21 mouse cellular contexts compared by ENCODE assay signal in the genomic region with DNA sequence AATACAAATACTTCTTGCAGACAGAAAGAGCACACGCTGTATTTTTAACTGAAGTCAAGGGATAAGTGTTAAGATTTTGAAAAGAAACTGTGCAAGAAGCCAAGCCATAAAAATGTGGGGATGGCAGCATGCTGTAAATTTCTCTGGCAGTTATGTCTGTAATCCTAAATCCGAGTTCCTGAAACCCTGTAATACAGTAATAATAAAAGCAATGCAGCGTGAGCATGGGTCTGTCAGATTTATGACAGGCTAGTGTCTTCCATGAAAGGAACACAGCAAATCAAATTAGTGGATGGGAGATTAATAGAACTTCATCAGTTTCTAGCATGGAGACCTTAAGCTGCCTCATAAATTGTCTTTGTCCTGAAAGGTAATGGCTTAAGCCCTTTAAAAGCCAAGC.
DNase-seq lines count a peak whose midpoint lies in the region; ATAC-seq and TF ChIP-seq lines count a peak whose summit lies in the region.
"Had no signal": no experiment of that assay in that cellular context is flagged by ENCODE, and none has a peak within 500 bp of the region (broad histone marks: within the 10 kb centered on the region; RNA-seq: fewer than 3 reads in every experiment).

No protein-coding gene starts in this region.

- 68% methylated on average over 3 of the region's 3 CpGs for WGBS in forebrain, postnatal 0 days
- 88% methylated on average over 3 of the region's 3 CpGs for WGBS in forebrain, embryonic 12.5 days
- 26% methylated on average over 3 of the region's 3 CpGs for WGBS in kidney, embryonic 16.5 days
- 35% methylated on average over 3 of the region's 3 CpGs for WGBS in neural tube, embryonic 13.5 days
- WGBS in liver, embryonic 11.5 days: 69% methylated on average over 3 of the region's 3 CpGs

- no peak overlapping the region for H3K9ac ChIP-seq in forebrain, postnatal 0 days
- H3K9ac ChIP-seq in forebrain, embryonic 12.5 days: no peak overlapping the region
- no peak overlapping the region for H3K9ac ChIP-seq in kidney, embryonic 16.5 days (replicated peaks; ENCODE audit: low read length)
- no peak overlapping the region for H3K9ac ChIP-seq in neural tube, embryonic 13.5 days
- no peak overlapping the region for H3K9ac ChIP-seq in liver, embryonic 11.5 days (ENCODE audit: low read depth, low read length)
- H3K9ac ChIP-seq: forebrain, embryonic 15.5 days; heart, embryonic 12.5 days; hindbrain, embryonic 14.5 days had no signal

- H3K27me3 ChIP-seq in forebrain, postnatal 0 days (ENCODE audit: insufficient read depth, low read length): no peaks in the 10 kb centered on the region
- no peaks in the 10 kb centered on the region for H3K27me3 ChIP-seq in forebrain, embryonic 12.5 days
- no peaks in the 10 kb centered on the region for H3K27me3 ChIP-seq in kidney, embryonic 16.5 days (ENCODE audit: insufficient read depth, low read length)
- H3K27me3 ChIP-seq in neural tube, embryonic 13.5 days: no peaks in the 10 kb centered on the region
- no peaks in the 10 kb centered on the region for H3K27me3 ChIP-seq in liver, embryonic 11.5 days (replicated peaks; ENCODE audit: control insufficient read depth, insufficient read depth, low read length)
- H3K27me3 ChIP-seq: forebrain, embryonic 15.5 days; heart, embryonic 12.5 days had no signal

- H3K4me2 ChIP-seq in forebrain, postnatal 0 days (ENCODE audit: low read depth): no peak overlapping the region
- no peak overlapping the region for H3K4me2 ChIP-seq in forebrain, embryonic 12.5 days
- H3K4me2 ChIP-seq in kidney, embryonic 16.5 days (replicated peaks; ENCODE audit: low read depth, low read length): no peak overlapping the region
- H3K4me2 ChIP-seq in neural tube, embryonic 13.5 days: no peak overlapping the region
- H3K4me2 ChIP-seq in liver, embryonic 11.5 days: no peak overlapping the region
- H3K4me2 ChIP-seq: forebrain, embryonic 15.5 days; heart, embryonic 12.5 days; hindbrain, embryonic 14.5 days had no signal

- no peaks in the 10 kb centered on the region for H3K9me3 ChIP-seq in forebrain, postnatal 0 days (ENCODE audit: low read length)
- no peaks in the 10 kb centered on the region for H3K9me3 ChIP-seq in forebrain, embryonic 12.5 days
- no peaks in the 10 kb centered on the region for H3K9me3 ChIP-seq in kidney, embryonic 16.5 days (ENCODE audit: low read length)
- no peaks in the 10 kb centered on the region for H3K9me3 ChIP-seq in neural tube, embryonic 13.5 days
- no peaks in the 10 kb centered on the region for H3K9me3 ChIP-seq in liver, embryonic 11.5 days (ENCODE audit: control insufficient read depth, low read length)
- H3K9me3 ChIP-seq: embryonic facial prominence, embryonic 10.5 days; forebrain, embryonic 10.5 days; forebrain, embryonic 15.5 days; heart, embryonic 12.5 days; hindbrain, embryonic 10.5 days had no signal

- H3K4me1 ChIP-seq in forebrain, postnatal 0 days (ENCODE audit: insufficient read depth): no peaks in the 10 kb centered on the region
- no peaks in the 10 kb centered on the region for H3K4me1 ChIP-seq in forebrain, embryonic 12.5 days
- no peaks in the 10 kb centered on the region for H3K4me1 ChIP-seq in kidney, embryonic 16.5 days (ENCODE audit: insufficient read depth, low read length)
- no peaks in the 10 kb centered on the region for H3K4me1 ChIP-seq in neural tube, embryonic 13.5 days (replicated peaks)
- no peaks in the 10 kb centered on the region for H3K4me1 ChIP-seq in liver, embryonic 11.5 days (replicated peaks; ENCODE audit: control insufficient read depth, insufficient read depth, low read length)
- H3K4me1 ChIP-seq: embryonic facial prominence, embryonic 10.5 days; forebrain, embryonic 10.5 days; forebrain, embryonic 15.5 days; heart, embryonic 12.5 days; hindbrain, embryonic 10.5 days had no signal

- DNase-seq in forebrain, postnatal 0 days: peak; percentile 6
- DNase-seq in kidney, adult 8-10 months: no peak
- no peak for DNase-seq in neural tube, embryonic 10.5 days (ENCODE audit: extremely low spot score, low spot score)
- no peak for DNase-seq in liver, embryonic 11.5 days (ENCODE audit: low spot score)
- DNase-seq: adrenal gland, postnatal 10 days; cerebellum, adult 11-12 months; cerebellum, adult 9-10 months; cerebellum, postnatal 25 days; gastrocnemius, adult 2 months; gastrocnemius, postnatal 25 days had no signal

- H3K27ac ChIP-seq in forebrain, postnatal 0 days (ENCODE audit: low read depth, low read length): no peak overlapping the region
- no peak overlapping the region for H3K27ac ChIP-seq in forebrain, embryonic 12.5 days
- H3K27ac ChIP-seq in kidney, embryonic 16.5 days (ENCODE audit: low read length): no peak overlapping the region
- H3K27ac ChIP-seq in neural tube, embryonic 13.5 days (replicated peaks): no peak overlapping the region
- no peak overlapping the region for H3K27ac ChIP-seq in liver, embryonic 11.5 days (ENCODE audit: low read depth, low read length)
- H3K27ac ChIP-seq: embryonic facial prominence, embryonic 10.5 days; forebrain, embryonic 10.5 days; forebrain, embryonic 15.5 days; gastrocnemius, adult 2 months; hindbrain, embryonic 10.5 days; hindbrain, embryonic 14.5 days had no signal

- no peak for TF ChIP-seq CTCF in forebrain, postnatal 0 days (IDR thresholded peaks at IDR 0.05; ENCODE audit: low read depth)

- no peak for ATAC-seq in forebrain, postnatal 0 days
- no peak for ATAC-seq in forebrain, embryonic 12.5 days (ENCODE audit: low FRiP score)
- ATAC-seq in kidney, embryonic 16.5 days (ENCODE audit: low FRiP score, low TSS enrichment): 0 out of 2 replicates have a peak, but pooled peaks have one; percentile 31
- ATAC-seq in neural tube, embryonic 13.5 days (ENCODE audit: low read depth): 0 out of 2 replicates have a peak, but pooled peaks have one; percentile 27
- no peak for ATAC-seq in liver, embryonic 11.5 days (replicated peaks; ENCODE audit: low FRiP score)
- ATAC-seq in erythroblast, adult 5-6 weeks (replicated peaks; ENCODE audit: low FRiP score, poor library complexity, severe bottlenecking): no peak
- ATAC-seq: forebrain, embryonic 15.5 days had no signal

- H3K4me3 ChIP-seq in forebrain, postnatal 0 days (ENCODE audit: low read depth, low read length): no peak overlapping the region
- no peak overlapping the region for H3K4me3 ChIP-seq in forebrain, embryonic 12.5 days (replicated peaks)
- no peak overlapping the region for H3K4me3 ChIP-seq in kidney, embryonic 16.5 days (ENCODE audit: low read length)
- no peak overlapping the region for H3K4me3 ChIP-seq in neural tube, embryonic 13.5 days
- no peak overlapping the region for H3K4me3 ChIP-seq in liver, embryonic 11.5 days (ENCODE audit: low read depth, low read length)
- H3K4me3 ChIP-seq: embryonic facial prominence, embryonic 10.5 days; erythroblast, embryonic 14.5 days; forebrain, embryonic 10.5 days; forebrain, embryonic 15.5 days; gastrocnemius, adult 2 months; heart, embryonic 12.5 days; hindbrain, embryonic 10.5 days had no signal

- H3K36me3 ChIP-seq in forebrain, postnatal 0 days (ENCODE audit: insufficient read depth): no peaks in the 10 kb centered on the region
- H3K36me3 ChIP-seq in forebrain, embryonic 12.5 days (replicated peaks): no peaks in the 10 kb centered on the region
- no peaks in the 10 kb centered on the region for H3K36me3 ChIP-seq in kidney, embryonic 16.5 days (ENCODE audit: insufficient read depth, low read length)
- no peaks in the 10 kb centered on the region for H3K36me3 ChIP-seq in neural tube, embryonic 13.5 days
- no peaks in the 10 kb centered on the region for H3K36me3 ChIP-seq in liver, embryonic 11.5 days (ENCODE audit: control insufficient read depth, insufficient read depth, low read length)
- H3K36me3 ChIP-seq: embryonic facial prominence, embryonic 10.5 days; forebrain, embryonic 10.5 days; forebrain, embryonic 15.5 days; heart, embryonic 12.5 days; hindbrain, embryonic 10.5 days had no signal

Comparison
In these comparisons a context has a peak if more than half of its experiments do, and no peak if none do; other contexts are left out.
1. ATAC-seq: peak in kidney, embryonic 16.5 days (single experiment) and neural tube, embryonic 13.5 days (single experiment); none in forebrain, postnatal 0 days (single experiment), forebrain, embryonic 12.5 days (single experiment), liver, embryonic 11.5 days (single experiment) and erythroblast, adult 5-6 weeks (single experiment).